Mouse (Mus musculus) myocyte (in vitro differentiated cells): ENCODE results near the gene Klhl30. TPM values are rescaled to one million over a fixed set of nuclear protein-coding genes. Genes with fewer than 3 reads are reported as not detected.

ENCODE experiments used
- H3K27me3 ChIP-seq: one replicate; pipeline ENCODE4 v1.6.1; 2011; ENCODE audit not compliant: control insufficient read depth, insufficient read depth, insufficient read length
- H3K36me3 ChIP-seq: one replicate; pipeline ENCODE4 v1.6.1; 2011; ENCODE audit not compliant: control insufficient read depth, insufficient read depth
- H3K4me2 ChIP-seq: one replicate; pipeline ENCODE4 v1.6.1; 2011; ENCODE audit warnings: low read depth, control low read depth
- H3K4me3 ChIP-seq: one replicate; pipeline ENCODE4 v1.5.1; 2011; ENCODE audit warnings: mild to moderate bottlenecking, control low read depth, moderate library complexity
- H3K79me2 ChIP-seq: one replicate; pipeline ENCODE4 v1.6.1; 2011; ENCODE audit not compliant: control insufficient read depth, insufficient read depth
- H3ac ChIP-seq: one replicate; pipeline ENCODE4 v1.6.1; 2011; ENCODE audit not compliant: control insufficient read depth, insufficient read length
- CEBPB ChIP-seq: IDR thresholded peaks from 2 replicates; pipeline ENCODE4 v1.6.1; 2011; ENCODE audit warnings: mild to moderate bottlenecking, moderate library complexity; ENCODE audit not compliant: poor library complexity, insufficient read depth, severe bottlenecking
- E2F4 ChIP-seq: IDR thresholded peaks from one replicate; pipeline ENCODE4 v1.6.1; 2011; ENCODE audit warnings: mild to moderate bottlenecking, control low read depth, moderate library complexity; ENCODE audit not compliant: insufficient read depth
- MAX ChIP-seq: IDR thresholded peaks from one replicate; pipeline ENCODE4 v1.6.1; 2011; ENCODE audit warnings: low read depth, mild to moderate bottlenecking, control low read depth
- MYOD1 ChIP-seq, 3 experiments: IDR thresholded peaks; one replicate each; pipeline ENCODE4 v1.6.1; 2011; ENCODE audit warnings: control low read depth in 2 of 3, low read depth in 2 of 3, mild to moderate bottlenecking in 2 of 3, moderate library complexity in 1 of 3; ENCODE audit not compliant: insufficient read length in 2 of 3, control insufficient read depth in 1 of 3
- MYOG ChIP-seq, 3 experiments: IDR thresholded peaks; one replicate each; pipeline ENCODE4 v1.6.1; 2011; ENCODE audit warnings: control low read depth in 2 of 3, low read depth in 2 of 3, mild to moderate bottlenecking in 2 of 3; ENCODE audit not compliant: insufficient read length in 2 of 3, control insufficient read depth in 1 of 3, insufficient read depth in 1 of 3
- POLR2A ChIP-seq: IDR thresholded peaks from one replicate; pipeline ENCODE4 v1.6.1; 2011; ENCODE audit warnings: low read depth, mild to moderate bottlenecking, control low read depth, moderate library complexity; ENCODE audit not compliant: insufficient read length
- POLR2AphosphoS2 ChIP-seq: IDR thresholded peaks from one replicate; pipeline ENCODE4 v1.6.1; 2011; ENCODE audit warnings: low read depth, control low read depth; ENCODE audit not compliant: insufficient read length
- REST ChIP-seq: IDR thresholded peaks from one replicate; pipeline ENCODE4 v1.6.1; 2011; ENCODE audit warnings: mild to moderate bottlenecking, control low read depth, moderate library complexity; ENCODE audit not compliant: insufficient read depth, insufficient read length
- SRF ChIP-seq: IDR thresholded peaks from one replicate; pipeline ENCODE4 v1.6.1; 2011; ENCODE audit warnings: low read depth; ENCODE audit not compliant: control insufficient read depth, insufficient read length
- TCF12 ChIP-seq: IDR thresholded peaks from one replicate; pipeline ENCODE4 v1.6.1; 2011; ENCODE audit warnings: mild to moderate bottlenecking, control low read depth; ENCODE audit not compliant: poor library complexity, insufficient read depth, severe bottlenecking
- TCF3 ChIP-seq: IDR thresholded peaks from one replicate; pipeline ENCODE4 v1.6.1; 2011; ENCODE audit warnings: low read depth, control low read depth; ENCODE audit not compliant: insufficient read length
- USF1 ChIP-seq: IDR thresholded peaks from one replicate; pipeline ENCODE4 v1.6.1; 2011; ENCODE audit warnings: low read depth, mild to moderate bottlenecking, control low read depth, moderate library complexity
- polyA plus RNA-seq: library from polyadenylated mRNA; unstranded; fragments of >200 nt; fragmentation: generic; extraction: Trizol; gene quantifications from one replicate; pipeline ENCODE4 v1.2.1, GENCODE M21; 2012; ENCODE audit warnings: missing spikeins

The Klhl30 gene
- polyA plus RNA-seq, 1 experiment = 106 TPM

- Histone ChIP-seq H3K79me2 (no peaks in the 10 kb centered on the region), H3K4me2 (peak overlapping the region; percentile 34), H3ac (no peak overlapping the region), H3K4me3 (no peak overlapping the region), H3K27me3 (no peaks in the 10 kb centered on the region), H3K36me3 (no peaks in the 10 kb centered on the region)
- peak in 2 of 3 experiments; percentile 48 to 66 for TF ChIP-seq MYOD1 (IDR thresholded peaks at IDR 0.05; ENCODE audit: control insufficient read depth in 1 of 3, insufficient read length in 2 of 3, low read depth in 2 of 3)
- no peak for TF ChIP-seq REST
- peak in 1 of 3 experiments; percentile 56 for TF ChIP-seq MYOG (IDR thresholded peaks at IDR 0.05; ENCODE audit: control insufficient read depth in 1 of 3, insufficient read depth in 1 of 3, insufficient read length in 2 of 3, low read depth in 2 of 3)
Measured at GRCm38 (mm10) chr1:91337355-91337754, 13.5 kb upstream of the Klhl30 start.

- H3K4me3 ChIP-seq = no peak overlapping the region
- TF ChIP-seq USF1 (no peak), MAX (no peak), POLR2A (no peak), MYOD1 (IDR thresholded peaks at IDR 0.05; ENCODE audit: control insufficient read depth in 1 of 3, insufficient read length in 2 of 3, low read depth in 2 of 3) (no peak), MYOG (IDR thresholded peaks at IDR 0.05; ENCODE audit: control insufficient read depth in 1 of 3, insufficient read depth in 1 of 3, insufficient read length in 2 of 3, low read depth in 2 of 3) (no peak), E2F4 (no peak), CEBPB (no peak), REST (no peak), TCF3 (no peak), TCF12 (no peak), POLR2AphosphoS2 (no peak), SRF (no peak)
- H3K4me2 ChIP-seq = no peak overlapping the region
- H3K36me3 ChIP-seq = no peaks in the 10 kb centered on the region
- H3ac ChIP-seq = no peak overlapping the region
- H3K27me3 ChIP-seq = no peaks in the 10 kb centered on the region
- H3K79me2 ChIP-seq = no peaks in the 10 kb centered on the region
Measured at GRCm38 (mm10) chr1:91344001-91344400, 6.8 kb upstream of the Klhl30 start.

GRCm38 (mm10) chr1:91344921-91345685, 5.7 kb upstream of the Klhl30 start:
- no peak overlapping the region for H3K4me2 ChIP-seq
- TF ChIP-seq MYOG (IDR thresholded peaks at IDR 0.05; ENCODE audit: control insufficient read depth in 1 of 3, insufficient read depth in 1 of 3, insufficient read length in 2 of 3, low read depth in 2 of 3) (peak in 1 of 3 experiments; percentile 1), REST (no peak)
- no peaks in the 10 kb centered on the region for H3K79me2 ChIP-seq
- no peaks in the 10 kb centered on the region for H3K27me3 ChIP-seq
- H3ac ChIP-seq = no peak overlapping the region
- H3K36me3 ChIP-seq = no peaks in the 10 kb centered on the region
- no peak overlapping the region for H3K4me3 ChIP-seq

- H3K4me2 ChIP-seq = no peak overlapping the region
- no peaks in the 10 kb centered on the region for H3K79me2 ChIP-seq
- H3K27me3 ChIP-seq = no peaks in the 10 kb centered on the region
- H3K4me3 ChIP-seq = no peak overlapping the region
- no peak overlapping the region for H3ac ChIP-seq
- TF ChIP-seq MAX = no peak
- TF ChIP-seq MYOD1 (IDR thresholded peaks at IDR 0.05; ENCODE audit: control insufficient read depth in 1 of 3, insufficient read length in 2 of 3, low read depth in 2 of 3) = no peak
- no peak for TF ChIP-seq TCF12
- no peak for TF ChIP-seq POLR2AphosphoS2
- no peak for TF ChIP-seq POLR2A
- TF ChIP-seq CEBPB = no peak
- TF ChIP-seq REST = no peak
- no peak for TF ChIP-seq SRF
- no peak for TF ChIP-seq TCF3
- TF ChIP-seq MYOG (IDR thresholded peaks at IDR 0.05; ENCODE audit: control insufficient read depth in 1 of 3, insufficient read depth in 1 of 3, insufficient read length in 2 of 3, low read depth in 2 of 3) = no peak
- no peak for TF ChIP-seq E2F4
- TF ChIP-seq USF1 = no peak
- no peaks in the 10 kb centered on the region for H3K36me3 ChIP-seq
Measured at GRCm38 (mm10) chr1:91346892-91347291, 3.9 kb upstream of the Klhl30 start.

- H3K27me3 ChIP-seq = no peaks in the 10 kb centered on the region
- peaks cover 10% of the 10 kb centered on the region for H3K79me2 ChIP-seq
- peak overlapping the region; percentile 78 for H3K4me2 ChIP-seq
- no peak overlapping the region for H3ac ChIP-seq
- TF ChIP-seq USF1 (no peak), MYOG (IDR thresholded peaks at IDR 0.05; ENCODE audit: control insufficient read depth in 1 of 3, insufficient read depth in 1 of 3, insufficient read length in 2 of 3, low read depth in 2 of 3) (peak in 2 of 3 experiments; percentile 10 to 79), TCF3 (no peak), MYOD1 (IDR thresholded peaks at IDR 0.05; ENCODE audit: control insufficient read depth in 1 of 3, insufficient read length in 2 of 3, low read depth in 2 of 3) (no peak), POLR2A (no peak), CEBPB (no peak), POLR2AphosphoS2 (no peak)
- peak overlapping the region; percentile 31 for H3K4me3 ChIP-seq
- H3K36me3 ChIP-seq = peaks cover 7% of the 10 kb centered on the region
Measured at GRCm38 (mm10) chr1:91351249-91351648, 433 bp downstream of the Klhl30 start.
